Mouse (Mus musculus) testis, adult 2 months (tissue): ENCODE results near the gene Olfr1358.

ENCODE experiments used
- CTCF ChIP-seq: fragments of 200-500 bp; IDR thresholded peaks from 2 replicates; pipeline ENCODE4 v1.5.1; 2012; ENCODE audit warnings: low read depth, mild to moderate bottlenecking, inconsistent platforms, low read length, moderate library complexity; ENCODE audit not compliant: control insufficient read depth, insufficient read depth, insufficient replicate concordance
- POLR2A ChIP-seq: fragments of 200-500 bp; IDR thresholded peaks from 2 replicates; pipeline ENCODE4 v1.6.1; 2012; ENCODE audit warnings: low read depth, mild to moderate bottlenecking, inconsistent platforms, low read length, moderate library complexity; ENCODE audit not compliant: control insufficient read depth

GRCm38 (mm10) chr10:78480954-78481927, 36.0 kb upstream of the Olfr1358 start:
- no peak for TF ChIP-seq CTCF
- TF ChIP-seq POLR2A: no peak
